Mouse (Mus musculus) gastrocnemius, adult 18-20 months (tissue): ENCODE results near the gene Dnajc9. TPM values are rescaled to one million over a fixed set of nuclear protein-coding genes. Genes with fewer than 3 reads are reported as not detected.

ENCODE experiments used
- DNase-seq: peaks from one replicate; pipeline ENCODE4 v3.0.0; 2021; ENCODE audit warnings: low spot score
- total RNA-seq, 2 experiments: library from RNA; stranded (reverse); gene quantifications; 2 replicates each; pipeline ENCODE4 v1.2.3; 2021

Dnajc9 gene
- total RNA-seq, 2 experiments from 2014 or later: 10.6 to 12.2 TPM

GRCm38 (mm10) chr14:20368271-20368670, 20.4 kb downstream of the Dnajc9 start:
- DNase-seq: no peak

GRCm38 (mm10) chr14:20363230-20363629, 25.5 kb downstream of the Dnajc9 start:
- no peak for DNase-seq

GRCm38 (mm10) chr14:20347991-20348541, 40.6 kb downstream of the Dnajc9 start, which contains the start of the genes Ecd and Fam149b:
TSS of gene Ecd (minus strand) at chr14:20348121.
TSS of gene Fam149b (plus strand) at chr14:20348162.
- DNase-seq: peak; percentile 96

- no peak for DNase-seq
Measured at GRCm38 (mm10) chr14:20347441-20347990, 41.2 kb downstream of the Dnajc9 start.

- DNase-seq: no peak
Measured at GRCm38 (mm10) chr14:20345885-20346284, 42.8 kb downstream of the Dnajc9 start.

- DNase-seq: no peak
Measured at GRCm38 (mm10) chr14:20340866-20341265, 47.8 kb downstream of the Dnajc9 start.

GRCm38 (mm10) chr14:20340149-20340548, 48.6 kb downstream of the Dnajc9 start:
- peak; percentile 14 for DNase-seq

GRCm38 (mm10) chr14:20339415-20339814, 49.3 kb downstream of the Dnajc9 start:
- no peak for DNase-seq

Other genes starting within 250 kb of the Dnajc9 start
- gene Kcnk5, start 207.1 kb downstream of the Dnajc9 start, total RNA-seq: under 1 TPM; 0.57 to 0.59 TPM
- gene Kcnk16, start 119.7 kb downstream of the Dnajc9 start, total RNA-seq: not detected
- gene Nudt13, start 94.2 kb downstream of the Dnajc9 start, total RNA-seq: 10 to 100 TPM; 29.7 to 32.8 TPM
- 10 to 100 TPM; 33.1 to 36.1 TPM for gene Ecd, start 40.8 kb downstream of the Dnajc9 start, total RNA-seq
- gene Fam149b, start 40.7 kb downstream of the Dnajc9 start, total RNA-seq: 10 to 100 TPM; 19.8 to 21.3 TPM
- 10 to 100 TPM; 50.8 to 54.9 TPM for gene Mrps16, start 4.7 kb upstream of the Dnajc9 start, total RNA-seq
- under 1 TPM; 0.14 to 0.19 TPM for gene Cfap70, start 63.3 kb upstream of the Dnajc9 start, total RNA-seq
- gene Anxa7, start 91.2 kb upstream of the Dnajc9 start, total RNA-seq: 10 to 100 TPM; 47.7 to 72.8 TPM
- gene Mss51, start 108.0 kb upstream of the Dnajc9 start, total RNA-seq: 100 to 1,000 TPM; 236 to 409 TPM
- 100 to 1,000 TPM; 190 to 204 TPM for gene Ppp3cb, start 157.7 kb upstream of the Dnajc9 start, total RNA-seq